Mouse (Mus musculus) erythroid progenitor cell, adult 5-6 weeks (primary cell): ENCODE measurements around the gene Tmem150c. TPM values are rescaled to one million over a fixed set of nuclear protein-coding genes. Genes with fewer than 3 reads are reported as not detected.

ENCODE experiments used
- ATAC-seq: replicated peaks from 2 replicates; pipeline ENCODE4 v1.8.0; 2016; ENCODE audit warnings: moderate number of reproducible peaks, mild to moderate bottlenecking, moderate TSS enrichment, inconsistent platforms; ENCODE audit not compliant: poor library complexity, low FRiP score, severe bottlenecking
- total RNA-seq, 2 experiments: library from RNA; stranded (forward) in 1 of 2; stranded (reverse) in 1 of 2; fragments of 150-400 nt in 1 of 2; fragments of 186-747, 209-891 nt in 1 of 2; gene quantifications; 2 replicates each; pipeline versions ENCODE4 v1.2.3 to v1.2.4; 2015 to 2017; ENCODE audit warnings: low replicate concordance in 2 of 2

Gene Tmem150c
- total RNA-seq, 2 experiments from 2014 or later, result 0.68 TPM; not detected in 1

- no peak for ATAC-seq
These were observed 49.9 kb downstream of the Tmem150c start for GRCm38 (mm10) chr5:100109543-100110282.

DNA sequence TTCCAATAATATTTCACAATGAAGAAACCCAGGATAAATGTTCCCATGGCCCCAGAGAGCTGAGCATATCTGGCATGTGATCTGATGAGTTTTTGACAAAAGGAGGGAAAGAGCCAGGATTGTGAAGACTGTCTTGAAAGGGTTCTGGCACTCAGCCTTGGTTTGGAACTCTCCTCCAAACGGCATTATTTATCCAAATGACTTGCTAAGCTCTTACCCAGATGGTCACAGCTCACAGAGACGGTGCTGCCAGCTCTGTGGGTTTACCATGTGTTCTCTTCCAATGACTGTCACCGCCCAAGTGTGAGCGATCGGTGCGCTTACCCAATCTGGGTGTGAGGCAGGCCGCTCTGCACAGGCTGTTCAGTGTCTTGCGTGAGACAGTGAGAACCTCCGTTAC is 50.7 kb downstream of the Tmem150c start:
- ATAC-seq, result no peak

DNA sequence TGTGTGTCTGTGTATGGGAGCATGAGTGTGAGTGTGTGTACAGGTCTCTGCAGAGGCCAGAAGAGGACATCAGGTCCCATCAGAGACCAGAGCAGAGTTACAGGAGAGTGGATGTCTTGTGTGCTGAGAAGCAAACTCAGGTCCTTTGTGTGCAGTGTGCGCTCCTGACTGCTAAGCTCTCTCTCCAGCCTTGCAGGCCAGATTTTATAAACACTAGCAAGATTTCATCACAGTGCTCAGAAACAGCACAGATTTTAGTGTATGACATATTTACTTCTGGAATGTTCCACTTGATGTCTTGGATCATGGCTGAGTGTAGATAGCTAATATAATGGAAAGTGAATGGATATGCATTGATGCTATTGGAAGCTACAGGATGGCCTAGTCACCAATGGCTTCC is 57.2 kb downstream of the Tmem150c start:
- no peak for ATAC-seq

- no peak for ATAC-seq
These were observed 61.6 kb downstream of the Tmem150c start for GRCm38 (mm10) chr5:100097967-100098366.

GRCm38 (mm10) chr5:100096955-100097354 is 62.7 kb downstream of the Tmem150c start:
- ATAC-seq, result no peak

GRCm38 (mm10) chr5:100091602-100092001 is 68.0 kb downstream of the Tmem150c start:
- ATAC-seq, result no peak

DNA sequence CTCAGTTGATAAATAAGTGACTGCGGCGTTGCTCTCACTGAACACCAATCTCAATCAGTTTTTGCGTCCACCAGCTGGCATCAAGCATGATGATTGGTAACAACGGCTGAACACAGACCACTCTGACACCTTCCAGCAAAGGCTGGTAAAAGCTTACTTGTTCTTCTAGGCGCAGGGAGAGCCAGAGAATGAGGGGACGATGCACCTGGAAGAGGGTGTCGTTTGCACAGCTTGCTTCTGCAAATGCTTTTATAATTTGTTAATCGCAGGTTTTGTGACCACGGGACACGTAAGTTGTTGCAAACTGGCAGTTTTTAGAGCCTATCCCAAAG is 68.4 kb downstream of the Tmem150c start:
- ATAC-seq, result no peak

- ATAC-seq, result no peak
These were observed 68.9 kb downstream of the Tmem150c start for GRCm38 (mm10) chr5:100090515-100091262.

DNA sequence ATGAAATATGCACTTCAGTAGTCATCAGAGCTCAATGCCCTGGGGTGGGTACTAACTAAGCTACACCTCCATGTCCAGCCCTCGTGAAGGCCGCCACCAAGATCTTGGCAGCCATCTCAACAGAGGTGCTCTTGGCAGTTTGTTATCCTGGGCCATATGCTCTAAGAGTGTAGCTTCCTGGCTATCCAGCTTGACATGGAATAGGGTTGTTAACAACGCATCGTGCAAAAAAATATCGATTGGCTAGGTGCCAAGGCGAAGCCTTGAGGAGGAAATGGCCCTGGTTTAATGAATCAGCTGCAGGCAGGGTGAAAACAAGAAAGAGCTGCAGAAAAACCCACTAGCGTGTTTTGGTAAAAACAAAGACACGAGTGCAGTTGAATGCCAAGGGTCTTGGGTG is 74.5 kb downstream of the Tmem150c start:
- no peak for ATAC-seq

- no peak for ATAC-seq
These were observed 75.5 kb downstream of the Tmem150c start for GRCm38 (mm10) chr5:100083953-100084562.

GRCm38 (mm10) chr5:100082006-100082405 is 77.6 kb downstream of the Tmem150c start:
- no peak for ATAC-seq

- no peak for ATAC-seq
These were observed 79.7 kb downstream of the Tmem150c start for GRCm38 (mm10) chr5:100079931-100080275.

GRCm38 (mm10) chr5:100079040-100079930 is 80.3 kb downstream of the Tmem150c start:
- ATAC-seq, result no peak

DNA sequence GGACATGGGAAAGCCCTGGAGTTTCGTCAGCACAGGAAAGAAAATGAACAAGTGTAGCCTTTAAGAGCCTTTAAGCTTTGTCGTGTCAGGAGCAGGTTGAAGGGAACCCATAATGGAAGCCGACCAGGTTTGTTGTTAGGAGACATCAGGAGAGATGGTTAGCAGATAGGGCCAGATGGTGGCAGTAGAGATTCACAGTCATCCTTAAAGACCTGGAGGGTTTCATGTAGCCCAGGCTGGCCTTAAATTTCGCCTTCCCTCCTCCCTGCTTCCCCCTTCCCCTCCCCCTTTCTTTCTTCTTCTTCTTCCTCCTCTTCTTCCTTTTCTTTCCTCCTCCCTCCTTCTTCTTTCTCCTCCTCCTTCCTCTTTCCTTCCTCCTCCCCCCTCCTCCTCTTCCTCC is 85.0 kb downstream of the Tmem150c start:
- ATAC-seq, result no peak

- ATAC-seq, result no peak
These were observed 87.1 kb downstream of the Tmem150c start for GRCm38 (mm10) chr5:100072557-100072956.

GRCm38 (mm10) chr5:100071541-100071940 is 88.1 kb downstream of the Tmem150c start:
- no peak for ATAC-seq

GRCm38 (mm10) chr5:100070255-100070654 is 89.4 kb downstream of the Tmem150c start:
- peak; percentile 81 for ATAC-seq

GRCm38 (mm10) chr5:100069526-100069925 is 90.1 kb downstream of the Tmem150c start:
- no peak for ATAC-seq

GRCm38 (mm10) chr5:100067579-100067978 is 92.0 kb downstream of the Tmem150c start:
- ATAC-seq, result no peak

- ATAC-seq, result no peak
These were observed 98.7 kb downstream of the Tmem150c start for GRCm38 (mm10) chr5:100060876-100061275.
